Mouse (Mus musculus) testis, adult 10 weeks (tissue): ENCODE measurements around the gene Mup22. TPM values are rescaled to one million over a fixed set of nuclear protein-coding genes. Genes with fewer than 3 reads are reported as not detected.

Experiments used
- polyA plus RNA-seq: library from polyadenylated mRNA; stranded (reverse); fragments of 350-450 nt; fragmentation: Illumina TruSeq; extraction: RNeasy Lipid Tissue Mini Kit (QIAGEN cat#74804); gene quantifications from one replicate; pipeline ENCODE4 v1.2.3, GENCODE M21; 2014; ENCODE audit warnings: low read depth, low replicate concordance

Gene Mup22
- polyA plus RNA-seq, result 2.2 TPM

DNA sequence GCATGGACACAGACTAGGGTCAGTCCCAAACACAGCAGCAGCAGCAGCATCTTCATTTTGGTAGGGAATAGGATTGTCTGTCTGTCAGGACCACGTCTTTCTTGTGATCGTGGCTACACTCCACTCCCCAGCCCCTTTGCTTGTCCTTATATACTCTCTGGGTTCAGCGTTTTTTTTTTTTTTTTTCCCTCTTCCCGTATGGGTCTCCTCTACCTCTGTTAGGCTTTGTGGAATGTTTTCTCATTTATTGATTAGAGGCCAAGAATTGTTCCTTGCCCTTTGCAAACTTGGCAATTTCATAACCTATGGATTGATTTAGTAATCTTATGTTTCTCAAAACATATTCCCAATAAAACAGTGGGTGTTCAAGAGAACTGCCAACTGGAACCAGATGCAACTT lies at the start of gene Mup22:
Gene Mup22 (minus strand): TSS at position 101 of the 400 bp plus-strand sequence.

Other genes with a start within 250 kb of the Mup22 start
- gene Mup10, start 239.3 kb downstream of the Mup22 start, polyA plus RNA-seq, result not detected
- gene Mup11, start 159.1 kb downstream of the Mup22 start, polyA plus RNA-seq, result not detected
- not detected for gene Mup12, start 80.1 kb downstream of the Mup22 start, polyA plus RNA-seq